Mouse (Mus musculus): ENCODE measurements around the gene Ankrd66. TPM values are rescaled to one million over a fixed set of nuclear protein-coding genes. Genes with fewer than 3 reads are reported as not detected.

The Ankrd66 gene
- polyA plus RNA-seq, 1 experiment from 2014 or later, result 1.3 TPM

- H3K36me3 ChIP-seq, result no peaks in the 10 kb centered on the region
- WGBS, result 1% methylated on average over 34 of the region's 34 CpGs
- no peaks in the 10 kb centered on the region for H3K9me3 ChIP-seq (replicated peaks)
- peak within 1 kb of the TSS; percentile 58; the same call in 1 of the 2 replicates for H3K27ac ChIP-seq (replicated peaks)
- peak within 1 kb of the TSS; percentile 33; the same call in 1 of the 2 replicates for H3K9ac ChIP-seq
- H3K27me3 ChIP-seq, result no peaks in the 10 kb centered on the region
- peak; percentile 73; the same call in 1 of the 2 replicates for ATAC-seq (ENCODE audit: insufficient number of reproducible peaks, low FRiP score, low TSS enrichment, low read depth)
- peak within 1 kb of the TSS; percentile 75 for H3K4me2 ChIP-seq (replicated peaks)
- peaks cover 6% of the 10 kb centered on the region for H3K4me1 ChIP-seq
- H3K4me3 ChIP-seq (replicated peaks), result peak within 1 kb of the TSS; percentile 46
Observed at GRCm38 (mm10) chr17:43567992-43568888, 24.8 kb upstream of the Ankrd66 start, which contains the start of gene Pla2g7. Pla2g7 (plus strand) TSS chr17:43568098.

DNA sequence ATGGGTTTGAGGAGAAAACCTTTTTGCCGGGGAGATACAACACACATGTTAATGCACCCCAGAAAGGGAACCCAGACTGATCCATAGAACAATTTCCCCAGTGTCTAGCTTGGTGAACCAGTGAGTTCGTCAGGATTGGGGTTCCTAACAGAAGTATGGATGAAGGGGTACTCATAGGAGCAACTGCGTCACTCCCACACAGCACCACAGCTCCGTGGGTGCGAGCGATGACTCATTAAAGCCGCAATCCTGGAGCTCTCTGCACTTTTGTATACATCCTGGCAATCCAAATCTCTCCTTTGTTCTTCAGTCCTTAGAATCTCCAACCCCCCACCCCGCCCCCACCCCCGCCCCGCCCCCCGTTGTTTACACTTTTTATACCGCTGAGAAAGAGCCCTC, 24.2 kb upstream of the Ankrd66 start:
- Histone ChIP-seq H3K4me2 (replicated peaks) (peak overlapping the region; percentile 75), H3K9me3 (replicated peaks) (no peaks in the 10 kb centered on the region), H3K9ac (no peak overlapping the region), H3K4me3 (replicated peaks) (peak overlapping the region; percentile 46), H3K27me3 (no peaks in the 10 kb centered on the region), H3K27ac (replicated peaks) (no peak overlapping the region), H3K4me1 (peaks cover 6% of the 10 kb centered on the region), H3K36me3 (no peaks in the 10 kb centered on the region)
- no peak for ATAC-seq (ENCODE audit: insufficient number of reproducible peaks, low FRiP score, low TSS enrichment, low read depth)
- WGBS, result 9% methylated on average over 12 of the region's 12 CpGs

GRCm38 (mm10) chr17:43563192-43563987, 20.0 kb upstream of the Ankrd66 start:
- no peak overlapping the region for H3K4me3 ChIP-seq (replicated peaks)
- no peak overlapping the region for H3K27ac ChIP-seq (replicated peaks)
- ATAC-seq (ENCODE audit: insufficient number of reproducible peaks, low FRiP score, low TSS enrichment, low read depth), result no peak
- 0 out of 2 replicates have a peak, but pooled peaks cover 1% of the 10 kb centered on the region for H3K4me1 ChIP-seq
- H3K9me3 ChIP-seq (replicated peaks), result no peaks in the 10 kb centered on the region; the same call in 1 of the 2 replicates
- H3K27me3 ChIP-seq, result no peaks in the 10 kb centered on the region
- H3K9ac ChIP-seq, result no peak overlapping the region
- WGBS, result 87% methylated on average over 7 of the region's 7 CpGs
- H3K36me3 ChIP-seq, result no peaks in the 10 kb centered on the region
- no peak overlapping the region for H3K4me2 ChIP-seq (replicated peaks)

DNA sequence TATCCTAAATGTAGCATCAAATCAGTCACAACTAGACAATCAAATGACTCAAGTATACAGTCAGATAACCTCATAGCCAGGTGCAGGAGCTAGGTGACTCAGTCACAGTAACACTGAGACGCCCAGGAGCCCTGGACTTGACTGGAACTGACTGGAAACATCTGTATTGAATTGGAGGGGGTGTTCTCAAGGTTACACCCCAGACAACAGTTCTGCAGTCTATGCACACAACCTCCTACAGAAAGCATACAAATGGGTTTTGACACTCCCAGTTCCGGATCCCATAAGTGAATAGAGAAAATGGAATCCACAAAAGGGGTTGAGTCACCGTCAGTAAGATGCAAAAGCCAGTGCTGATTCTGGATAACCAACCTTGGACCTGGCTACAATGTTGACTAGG, 15.2 kb upstream of the Ankrd66 start:
- no peaks in the 10 kb centered on the region for H3K36me3 ChIP-seq
- H3K4me3 ChIP-seq (replicated peaks), result no peak overlapping the region
- 72% methylated on average over 3 of the region's 3 CpGs for WGBS
- no peaks in the 10 kb centered on the region for H3K27me3 ChIP-seq
- H3K4me1 ChIP-seq, result no peaks in the 10 kb centered on the region
- H3K4me2 ChIP-seq (replicated peaks), result no peak overlapping the region
- H3K27ac ChIP-seq (replicated peaks), result no peak overlapping the region
- no peak for ATAC-seq (ENCODE audit: insufficient number of reproducible peaks, low FRiP score, low TSS enrichment, low read depth)
- H3K9ac ChIP-seq, result no peak overlapping the region
- no peaks in the 10 kb centered on the region; the same call in 1 of the 2 replicates for H3K9me3 ChIP-seq (replicated peaks)

DNA sequence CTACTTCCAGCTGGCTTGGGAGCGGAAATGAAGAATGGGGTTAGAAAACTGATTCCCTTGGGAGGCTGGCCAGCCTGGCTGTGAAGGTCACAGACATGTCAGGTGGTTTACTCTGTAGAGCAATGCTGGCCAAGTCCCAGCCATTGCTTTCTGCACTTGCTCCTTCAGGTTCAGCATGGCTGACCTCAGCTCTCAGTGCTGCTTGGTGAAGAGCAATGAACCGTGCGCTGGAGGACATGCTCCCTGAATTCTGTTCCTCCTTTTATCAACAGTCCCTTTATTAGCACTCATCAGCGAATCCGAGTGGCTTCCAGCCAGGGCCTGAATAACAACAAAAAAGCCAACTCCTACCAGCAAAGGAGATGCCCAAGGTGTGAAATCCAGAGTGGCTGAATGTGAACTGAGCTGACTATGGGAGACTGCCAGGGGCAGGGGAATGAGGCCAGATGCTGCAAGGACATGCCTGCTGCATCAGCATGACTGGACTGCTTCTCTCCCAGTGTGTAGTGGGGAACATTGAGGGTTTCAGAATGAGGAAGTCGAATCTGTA, 14.2 kb upstream of the Ankrd66 start:
- ATAC-seq (ENCODE audit: insufficient number of reproducible peaks, low FRiP score, low TSS enrichment, low read depth), result no peak

DNA sequence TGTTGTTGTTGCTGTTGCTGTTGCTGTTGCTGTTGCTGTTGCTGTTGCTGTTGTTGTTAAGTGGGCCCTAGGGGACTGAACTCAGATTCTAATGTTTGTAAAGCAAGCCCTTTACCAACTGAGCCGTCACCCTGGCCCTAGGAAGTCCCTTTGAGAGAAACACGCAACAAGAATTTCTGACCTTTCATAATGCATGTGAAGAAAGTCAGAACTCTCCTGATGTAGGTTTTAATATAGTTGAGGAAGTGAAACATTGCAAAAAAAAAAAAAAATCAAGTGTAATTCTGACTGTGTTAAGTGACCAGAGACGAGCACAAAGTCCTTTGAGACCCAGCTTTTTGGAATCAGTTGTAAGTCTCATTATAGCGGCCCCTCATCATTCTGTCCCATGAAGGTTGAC, 13.7 kb upstream of the Ankrd66 start:
- Histone ChIP-seq H3K36me3 (no peaks in the 10 kb centered on the region), H3K4me1 (no peaks in the 10 kb centered on the region), H3K4me3 (replicated peaks) (no peak overlapping the region), H3K9ac (no peak overlapping the region), H3K27ac (replicated peaks) (no peak overlapping the region), H3K4me2 (replicated peaks) (no peak overlapping the region), H3K27me3 (no peaks in the 10 kb centered on the region), H3K9me3 (replicated peaks) (no peaks in the 10 kb centered on the region; the same call in 1 of the 2 replicates)
- no peak for ATAC-seq (ENCODE audit: insufficient number of reproducible peaks, low FRiP score, low TSS enrichment, low read depth)
- 90% methylated on average over 4 of the region's 4 CpGs for WGBS

More for the DNA sequence above, 14.2 kb upstream of the Ankrd66 start:
- H3K27ac ChIP-seq (replicated peaks), result no peak overlapping the region
- H3K27me3 ChIP-seq, result no peaks in the 10 kb centered on the region
- H3K9me3 ChIP-seq (replicated peaks), result no peaks in the 10 kb centered on the region; the same call in 1 of the 2 replicates
- no peaks in the 10 kb centered on the region for H3K36me3 ChIP-seq
- no peak overlapping the region for H3K9ac ChIP-seq
- no peak overlapping the region for H3K4me2 ChIP-seq (replicated peaks)
- H3K4me1 ChIP-seq, result no peaks in the 10 kb centered on the region
- WGBS, result 68% methylated on average over 6 of the region's 6 CpGs
- H3K4me3 ChIP-seq (replicated peaks), result no peak overlapping the region

GRCm38 (mm10) chr17:43554516-43555403, 11.3 kb upstream of the Ankrd66 start:
- H3K9me3 ChIP-seq (replicated peaks), result no peaks in the 10 kb centered on the region
- no peak overlapping the region for H3K4me3 ChIP-seq (replicated peaks)
- WGBS, result 71% methylated on average over 12 of the region's 12 CpGs
- no peaks in the 10 kb centered on the region for H3K36me3 ChIP-seq
- no peak overlapping the region for H3K4me2 ChIP-seq (replicated peaks)
- H3K27ac ChIP-seq (replicated peaks), result no peak overlapping the region
- H3K4me1 ChIP-seq, result no peaks in the 10 kb centered on the region
- H3K27me3 ChIP-seq, result no peaks in the 10 kb centered on the region
- no peak for ATAC-seq (ENCODE audit: insufficient number of reproducible peaks, low FRiP score, low TSS enrichment, low read depth)
- H3K9ac ChIP-seq, result no peak overlapping the region

DNA sequence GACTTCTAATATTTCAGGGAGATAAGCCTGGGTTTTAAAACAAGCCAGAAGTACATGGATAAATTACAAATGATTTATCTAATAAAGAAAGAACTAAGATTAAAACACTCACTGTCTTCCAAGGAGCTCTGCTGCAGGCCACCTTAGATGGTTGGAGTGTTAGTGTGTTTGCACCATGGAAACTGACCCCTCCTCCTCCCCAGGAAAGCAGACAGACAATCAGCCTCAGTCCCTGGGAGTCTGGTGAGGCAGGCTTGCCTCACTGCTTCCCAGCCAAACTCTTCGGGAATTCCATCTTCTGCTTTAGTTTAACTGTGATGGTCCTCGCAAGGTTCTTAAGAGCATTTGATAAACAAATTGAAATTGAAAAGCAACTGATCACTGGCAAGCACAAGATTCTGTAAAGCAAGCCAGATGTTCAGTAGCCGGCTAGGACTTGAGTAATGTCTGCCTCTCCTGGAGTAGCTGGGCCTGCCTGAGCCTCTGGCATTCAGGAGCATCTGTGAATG, 7.7 kb upstream of the Ankrd66 start:
- Histone ChIP-seq H3K9me3 (replicated peaks) (no peaks in the 10 kb centered on the region), H3K4me3 (replicated peaks) (no peak overlapping the region), H3K4me2 (replicated peaks) (no peak overlapping the region), H3K36me3 (no peaks in the 10 kb centered on the region), H3K27me3 (no peaks in the 10 kb centered on the region), H3K9ac (no peak overlapping the region), H3K27ac (replicated peaks) (no peak overlapping the region), H3K4me1 (no peaks in the 10 kb centered on the region)
- no peak for ATAC-seq (ENCODE audit: insufficient number of reproducible peaks, low FRiP score, low TSS enrichment, low read depth)
- WGBS, result 25% methylated on average over 3 of the region's 3 CpGs

DNA sequence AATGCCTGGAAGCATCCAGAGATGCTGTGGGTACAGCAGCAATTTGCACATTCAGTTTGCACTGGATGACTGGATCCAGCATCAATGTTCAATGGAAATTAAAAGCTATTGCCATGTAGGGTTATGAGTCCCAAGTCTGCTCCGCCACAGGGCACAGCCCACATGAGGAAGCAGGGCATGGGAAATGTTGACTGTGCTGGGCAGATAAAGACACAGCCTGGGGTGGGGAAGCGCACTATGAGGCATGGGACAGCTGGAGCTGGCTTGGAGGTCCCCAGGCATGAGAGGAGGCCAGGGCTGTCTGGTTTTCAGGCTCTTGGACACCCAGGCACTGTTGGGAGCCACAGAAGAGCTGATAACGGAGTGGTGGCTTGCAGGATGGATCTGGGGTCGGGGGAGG, 601 bp upstream of the Ankrd66 start:
- H3K27ac ChIP-seq (replicated peaks), result no peak overlapping the region
- H3K36me3 ChIP-seq, result no peaks in the 10 kb centered on the region
- WGBS, result 84% methylated on average over 4 of the region's 4 CpGs
- no peak overlapping the region for H3K4me2 ChIP-seq (replicated peaks)
- H3K27me3 ChIP-seq, result no peaks in the 10 kb centered on the region
- H3K9ac ChIP-seq, result no peak overlapping the region
- no peaks in the 10 kb centered on the region for H3K4me1 ChIP-seq
- H3K4me3 ChIP-seq (replicated peaks), result no peak overlapping the region
- no peaks in the 10 kb centered on the region for H3K9me3 ChIP-seq (replicated peaks)
- ATAC-seq (ENCODE audit: insufficient number of reproducible peaks, low FRiP score, low TSS enrichment, low read depth), result no peak

DNA sequence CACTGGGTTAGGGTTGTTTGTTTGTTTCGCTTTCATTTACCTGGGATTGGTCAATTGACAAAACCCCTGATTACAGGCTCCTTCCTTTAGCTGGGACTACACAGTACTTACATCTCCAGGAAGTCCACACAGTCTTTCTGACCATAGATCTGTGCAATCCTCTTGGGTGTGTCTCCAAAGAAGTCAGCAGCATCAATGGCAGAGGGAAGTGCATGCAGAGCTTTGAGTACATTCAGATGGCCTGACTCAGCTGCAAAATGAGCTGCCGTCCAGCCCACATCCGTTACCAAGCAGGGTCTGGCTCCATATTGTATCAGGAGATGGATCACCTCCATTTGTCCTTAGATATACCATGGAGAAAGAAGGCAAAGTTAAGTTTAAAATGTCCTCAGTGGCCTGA, 4.7 kb downstream of the Ankrd66 start:
- Histone ChIP-seq H3K9ac (no peak overlapping the region), H3K27me3 (no peaks in the 10 kb centered on the region), H3K27ac (replicated peaks) (no peak overlapping the region), H3K36me3 (no peaks in the 10 kb centered on the region), H3K9me3 (replicated peaks) (no peaks in the 10 kb centered on the region), H3K4me1 (peaks cover 9% of the 10 kb centered on the region; the same call in 1 of the 2 replicates), H3K4me3 (replicated peaks) (no peak overlapping the region), H3K4me2 (replicated peaks) (no peak overlapping the region)
- ATAC-seq (ENCODE audit: insufficient number of reproducible peaks, low FRiP score, low TSS enrichment, low read depth), result no peak
- 84% methylated on average over 3 of the region's 3 CpGs for WGBS

Data from embryonic facial prominence, embryonic 15.5 days (tissue).